ENCODE assay signal across 13 mouse cellular contexts in the genomic region with DNA sequence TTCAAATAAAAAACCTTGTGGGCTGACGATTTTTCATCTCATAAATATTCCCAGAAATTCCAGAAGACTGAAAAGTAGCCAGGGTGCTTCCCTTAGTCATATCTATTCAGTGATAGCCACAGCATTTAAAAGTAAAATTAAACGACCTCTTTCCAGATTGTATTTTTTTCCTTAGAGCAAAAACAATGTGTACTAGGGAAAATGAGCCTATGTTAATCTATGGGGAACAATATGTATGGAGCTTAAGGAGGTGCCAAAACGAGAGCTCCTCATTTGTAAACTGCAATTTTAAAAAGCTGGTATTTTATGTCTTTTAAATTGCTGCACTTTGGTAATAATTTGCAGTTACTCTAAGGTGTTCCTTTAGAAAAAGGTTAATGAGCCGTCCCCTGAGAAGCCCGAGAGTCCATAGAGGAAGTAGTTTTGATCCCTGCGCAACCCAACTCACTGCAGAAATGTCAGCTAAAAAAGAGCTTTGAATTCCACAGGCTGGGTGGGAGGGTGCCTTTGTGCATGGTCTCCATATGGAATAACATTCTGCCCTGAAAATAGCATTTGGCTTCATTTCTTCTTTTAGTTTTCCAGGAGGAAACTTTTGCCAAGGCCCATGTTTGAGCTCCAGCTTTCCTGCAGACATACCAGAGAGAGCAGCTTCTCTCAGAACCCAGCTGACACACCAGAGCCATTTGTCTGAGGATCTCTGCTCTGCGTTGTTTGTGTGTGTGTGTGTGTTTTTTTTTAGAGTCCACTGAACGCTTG.
DNase-seq lines count a peak whose midpoint lies in the region; ATAC-seq and TF ChIP-seq lines count a peak whose summit lies in the region.
"Had no signal": no experiment of that assay in that cellular context is flagged by ENCODE, and none has a peak within 500 bp of the region (broad histone marks: within the 10 kb centered on the region; RNA-seq: fewer than 3 reads in every experiment).

No protein-coding gene starts in this region.

- TF ChIP-seq CTCF in embryonic fibroblast, embryonic 13.5 days (IDR thresholded peaks at IDR 0.05; ENCODE audit: borderline replicate concordance, insufficient read depth, low read length): no peak
- TF ChIP-seq CTCF in lung, adult 2 months (IDR thresholded peaks at IDR 0.05; ENCODE audit: insufficient read depth, low read length): no peak

- no peak for TF ChIP-seq POLR2A in embryonic fibroblast, embryonic 13.5 days (IDR thresholded peaks at IDR 0.05; ENCODE audit: low read depth, low read length)
- TF ChIP-seq POLR2A in lung, adult 2 months (IDR thresholded peaks at IDR 0.05; ENCODE audit: borderline replicate concordance, extremely low read depth, low read depth, low read length): no peak

- DNase-seq in frontal cortex, postnatal 25 days (ENCODE audit: low spot score in 2 of 2): no peak
- peak; percentile 91 for DNase-seq in brain, adult 2 months (ENCODE audit: low read depth, low spot score)
- DNase-seq in left cerebral cortex, postnatal 25 days (ENCODE audit: low spot score in 2 of 2): peak; percentile 38 to 93
- no peak for DNase-seq in lung, adult 18-20 months
- no peak for DNase-seq in lung, adult 2 months
- DNase-seq in embryo, embryonic 11 days: no peak
- DNase-seq: adrenal gland, postnatal 25 days; B cell, adult 2 months; gastrocnemius, postnatal 14 days; lung, postnatal 14 days had no signal

- peak; percentile 90 for ATAC-seq in frontal cortex, adult (ENCODE audit: low TSS enrichment)
- ATAC-seq: Patski had no signal

- WGBS in lung, adult 2 months: 67% methylated on average over 8 of the region's 8 CpGs

- intact Hi-C loops in left cerebral cortex, postnatal 25 days (cut with DNase I): loop anchor here (2.0 kb wide), 2 partner anchors 47 to 57 kb away; no protein-coding TSS in a partner anchor

- H3K27ac ChIP-seq in embryonic fibroblast, embryonic 13.5 days (ENCODE audit: insufficient read depth, low read length): peak overlapping the region; percentile 57

- peaks cover 8% of the 10 kb centered on the region for H3K4me1 ChIP-seq in embryonic fibroblast, embryonic 13.5 days (ENCODE audit: control insufficient read depth, insufficient read depth, low read length)
- H3K4me1 ChIP-seq in lung, adult 2 months (ENCODE audit: control insufficient read depth, insufficient read depth, low read length): no peaks in the 10 kb centered on the region

- H3K4me3 ChIP-seq in embryonic fibroblast, embryonic 13.5 days (ENCODE audit: insufficient read depth, low read length): no peak overlapping the region
- no peak overlapping the region for H3K4me3 ChIP-seq in lung, adult 2 months (replicated peaks; ENCODE audit: extremely low read depth, low read depth, low read length)

Comparison
In these comparisons a context has a peak if more than half of its experiments do, and no peak if none do; other contexts are left out.
1. DNase-seq: peak in brain, adult 2 months (single experiment) and left cerebral cortex, postnatal 25 days (2 of 2); none in frontal cortex, postnatal 25 days (0 of 2), lung, adult 18-20 months (0 of 2), lung, adult 2 months (single experiment) and embryo, embryonic 11 days (single experiment).